Mouse (Mus musculus): ENCODE results near the gene Ros1.

The Ros1 gene

GRCm38 (mm10) chr10:52159704-52160103, 35.3 kb downstream of the Ros1 start:
- no peak for DNase-seq (ENCODE audit: low spot score in 2 of 2)

GRCm38 (mm10) chr10:52133354-52134074, 61.5 kb downstream of the Ros1 start:
- DNase-seq (ENCODE audit: low spot score in 2 of 2) = no peak

- DNase-seq (ENCODE audit: low spot score in 2 of 2) = no peak
Observed at GRCm38 (mm10) chr10:52130762-52131161, 64.3 kb downstream of the Ros1 start.

- no peak for DNase-seq (ENCODE audit: low spot score in 2 of 2)
Observed at GRCm38 (mm10) chr10:52128874-52129412, 66.1 kb downstream of the Ros1 start.

GRCm38 (mm10) chr10:52106164-52106757, 88.8 kb downstream of the Ros1 start:
- DNase-seq (ENCODE audit: low spot score in 2 of 2) = no peak

- DNase-seq (ENCODE audit: low spot score in 2 of 2) = no peak
Observed at GRCm38 (mm10) chr10:52101273-52101672, 93.8 kb downstream of the Ros1 start.

- no peak for DNase-seq (ENCODE audit: low spot score in 2 of 2)
Observed at GRCm38 (mm10) chr10:52092181-52092580, 102.9 kb downstream of the Ros1 start.

- DNase-seq (ENCODE audit: low spot score in 2 of 2) = no peak
Observed at GRCm38 (mm10) chr10:52086681-52087080, 108.4 kb downstream of the Ros1 start.

GRCm38 (mm10) chr10:52072482-52072881, 122.6 kb downstream of the Ros1 start:
- DNase-seq (ENCODE audit: low spot score in 2 of 2) = no peak

GRCm38 (mm10) chr10:52048287-52048686, 146.8 kb downstream of the Ros1 start:
- DNase-seq (ENCODE audit: low spot score in 2 of 2) = no peak

GRCm38 (mm10) chr10:52043086-52043485, 152.0 kb downstream of the Ros1 start:
- no peak for DNase-seq (ENCODE audit: low spot score in 2 of 2)

- DNase-seq (ENCODE audit: low spot score in 2 of 2) = no peak
Observed at GRCm38 (mm10) chr10:52039392-52039791, 155.7 kb downstream of the Ros1 start.

GRCm38 (mm10) chr10:52033729-52034128, 161.3 kb downstream of the Ros1 start:
- no peak for DNase-seq (ENCODE audit: low spot score in 2 of 2)

GRCm38 (mm10) chr10:52029421-52030080, 165.5 kb downstream of the Ros1 start:
- no peak for DNase-seq (ENCODE audit: low spot score in 2 of 2)

- DNase-seq (ENCODE audit: low spot score in 2 of 2) = no peak
Observed at GRCm38 (mm10) chr10:52028561-52029370, 166.3 kb downstream of the Ros1 start.

- DNase-seq (ENCODE audit: low spot score in 2 of 2) = no peak
Observed at GRCm38 (mm10) chr10:52027161-52028035, 167.6 kb downstream of the Ros1 start.

GRCm38 (mm10) chr10:52025821-52026220, 169.2 kb downstream of the Ros1 start:
- DNase-seq (ENCODE audit: low spot score in 2 of 2) = no peak

GRCm38 (mm10) chr10:52025291-52025690, 169.8 kb downstream of the Ros1 start:
- DNase-seq (ENCODE audit: low spot score in 2 of 2) = no peak

- no peak for DNase-seq (ENCODE audit: low spot score in 2 of 2)
Observed at GRCm38 (mm10) chr10:52024053-52024410, 171.0 kb downstream of the Ros1 start.

GRCm38 (mm10) chr10:52023213-52024052, 171.6 kb downstream of the Ros1 start:
- DNase-seq (ENCODE audit: low spot score in 2 of 2) = no peak

Measured in natural killer cell, adult 2 months (primary cell).